Mouse (Mus musculus) urinary bladder, postnatal 14 days (tissue): Measurements from ENCODE around the gene Rcor1.
A peak's percentile ranks its signal among the peaks of the same experiment; 100 is the strongest.

Experiments
- DNase-seq: peaks from one replicate; pipeline ENCODE4 v3.0.0; 2021; ENCODE audit warnings: low spot score

Rcor1 gene

GRCm38 (mm10) chr12:111125666-111126065, 86.5 kb downstream of the Rcor1 start:
- no peak for DNase-seq

DNA sequence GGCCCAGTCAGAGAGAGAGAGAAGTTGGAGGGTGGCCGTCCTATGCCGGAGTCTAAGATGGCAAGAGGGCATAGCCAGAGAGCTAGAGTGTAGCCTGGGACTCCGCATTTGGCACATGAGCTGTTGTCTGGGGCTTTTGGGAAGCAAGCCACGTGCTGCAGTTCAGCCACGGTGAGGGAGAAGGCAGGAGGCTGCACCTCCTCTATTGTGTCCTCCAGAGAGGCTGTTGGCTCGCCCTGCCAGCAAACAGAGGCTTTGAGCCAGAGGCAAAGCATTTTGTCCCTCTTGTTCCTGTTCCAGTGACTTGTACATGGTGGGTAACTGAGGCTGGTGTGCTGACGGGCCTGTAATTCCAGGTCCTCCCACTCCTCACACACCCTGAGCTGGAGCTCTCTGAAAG, 95.0 kb downstream of the Rcor1 start:
- DNase-seq: no peak

- no peak for DNase-seq
Observed at GRCm38 (mm10) chr12:111134791-111135733, 95.9 kb downstream of the Rcor1 start.

DNA sequence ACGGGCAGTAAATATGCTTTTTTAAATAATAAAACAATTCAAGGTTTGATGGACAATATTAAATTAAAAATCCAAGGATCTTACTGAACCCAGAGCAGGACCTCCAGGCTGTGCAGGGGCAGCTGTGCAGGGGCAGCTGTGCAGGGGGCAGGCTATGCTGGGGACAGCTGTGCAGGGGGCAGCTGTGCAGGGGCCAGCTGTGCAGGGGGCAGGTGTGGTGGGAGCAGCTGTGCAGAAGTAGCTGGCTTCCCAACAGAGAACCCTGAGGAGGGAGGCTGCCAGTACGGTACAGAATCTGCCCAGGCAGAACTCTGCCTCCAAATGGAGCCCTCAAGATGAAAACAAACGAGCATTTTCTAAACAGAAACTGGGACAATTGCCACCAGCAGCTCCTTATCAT, 96.8 kb downstream of the Rcor1 start:
- DNase-seq: no peak

DNA sequence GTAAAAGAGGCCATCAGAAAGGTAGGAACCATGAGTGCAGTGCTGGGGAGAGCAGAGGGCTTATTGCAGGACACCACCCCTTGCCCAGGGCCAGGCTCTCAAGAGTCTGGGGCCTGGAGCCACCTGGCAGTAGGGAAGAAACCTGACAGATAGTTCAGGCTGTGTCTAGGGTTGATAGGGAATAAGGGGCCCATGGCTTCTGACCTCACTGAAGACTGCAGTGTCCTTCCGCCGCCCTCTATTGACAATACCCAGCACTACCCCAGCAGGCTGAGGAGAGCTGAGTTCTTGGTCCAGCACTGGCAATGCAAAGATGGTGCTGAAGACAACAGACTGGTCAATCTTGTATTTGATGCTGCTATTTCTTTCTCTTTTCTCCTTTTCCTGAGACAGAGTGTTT, 97.9 kb downstream of the Rcor1 start:
- no peak for DNase-seq

DNA sequence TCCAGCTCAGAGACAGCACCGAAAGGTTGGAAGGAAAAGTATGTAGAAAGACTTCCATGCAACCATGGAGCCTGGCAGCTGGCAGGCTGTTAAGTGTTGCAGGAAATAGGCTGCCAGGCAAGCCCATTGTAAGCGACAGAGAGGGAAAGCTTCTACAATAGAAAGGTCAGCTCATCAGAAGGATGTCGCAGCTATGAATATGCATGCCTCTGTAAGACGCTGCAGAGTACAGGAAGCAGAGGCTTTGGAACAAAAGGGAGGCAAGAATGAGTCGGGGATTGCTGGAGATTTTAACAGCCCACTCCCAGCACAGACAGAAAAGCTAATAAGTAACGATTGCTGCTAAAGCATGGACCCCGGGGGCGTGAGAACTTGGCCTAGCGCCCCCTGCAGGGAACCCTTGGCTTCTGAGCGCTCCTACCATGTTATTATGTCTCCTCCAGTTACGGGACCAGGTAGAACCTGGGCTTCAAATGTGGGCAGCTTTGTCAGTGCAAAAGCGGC, 103.9 kb downstream of the Rcor1 start:
- DNase-seq: no peak

DNA sequence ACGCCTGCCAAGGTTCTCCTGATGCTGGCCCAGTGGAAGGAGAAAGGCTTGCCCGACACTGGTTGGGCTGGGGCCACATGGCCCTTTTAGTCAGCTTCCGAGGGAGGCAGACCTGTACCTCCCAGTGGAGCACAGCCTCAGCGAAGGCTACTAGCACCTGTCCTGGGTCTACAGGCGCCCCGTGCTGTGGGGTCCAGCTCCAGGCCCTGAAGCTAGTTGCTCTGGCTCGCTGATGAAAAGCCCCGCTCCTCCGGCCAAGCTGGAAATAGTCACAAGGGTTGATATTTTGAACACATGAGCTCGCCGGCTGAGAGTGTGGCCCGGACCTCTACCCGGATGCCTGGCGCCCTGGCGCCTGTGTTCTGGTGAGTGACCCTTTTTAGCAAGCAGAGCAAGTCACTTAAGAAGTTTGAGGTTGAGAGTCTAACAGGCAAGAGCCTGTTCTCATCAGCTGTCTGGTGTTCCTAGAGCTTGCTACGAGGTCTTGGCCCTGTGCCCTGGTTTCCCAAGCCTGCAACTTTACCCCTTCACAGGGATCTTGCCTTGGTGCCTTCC, 104.4 kb downstream of the Rcor1 start:
- DNase-seq: peak; percentile 12

DNA sequence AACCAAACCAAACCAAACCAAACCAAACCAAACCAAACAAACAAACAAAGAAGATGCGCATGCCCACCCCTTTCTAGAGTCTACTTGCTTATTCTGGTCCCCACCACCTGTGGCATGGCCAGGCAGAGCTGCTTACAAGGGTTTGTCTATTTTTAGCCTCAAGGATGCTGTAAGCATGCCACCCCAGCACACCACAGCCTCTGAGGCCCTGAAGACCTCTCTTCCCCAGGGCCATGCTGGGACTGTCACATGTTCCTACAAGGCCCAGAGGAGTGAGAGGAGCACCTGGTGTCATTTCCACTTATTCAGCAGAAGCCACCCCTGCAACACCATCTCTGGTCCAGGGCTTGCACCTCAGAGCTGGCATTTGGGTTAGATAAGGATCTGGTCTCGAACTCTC, 105.4 kb downstream of the Rcor1 start:
- no peak for DNase-seq

DNA sequence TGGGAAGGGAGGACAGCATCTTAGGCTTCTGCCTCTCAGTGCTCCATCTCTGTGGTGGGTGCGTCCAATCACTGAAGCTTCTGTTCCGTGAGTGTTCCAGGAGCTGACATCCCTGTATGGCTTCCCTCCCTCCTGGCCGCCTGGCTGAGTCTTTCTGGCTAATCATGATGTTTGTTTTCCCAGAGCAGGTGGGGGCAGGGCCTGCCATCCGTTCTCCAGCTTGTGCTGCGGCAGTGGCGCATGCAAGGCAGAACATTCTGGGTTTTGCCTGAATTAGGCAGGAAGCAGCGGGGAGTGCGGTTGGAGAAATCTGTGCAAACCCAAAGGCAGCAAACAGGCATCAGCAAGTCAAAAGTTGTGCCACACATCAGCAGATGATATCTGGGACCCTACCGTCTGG, 106.1 kb downstream of the Rcor1 start:
- peak; percentile 22 for DNase-seq

DNA sequence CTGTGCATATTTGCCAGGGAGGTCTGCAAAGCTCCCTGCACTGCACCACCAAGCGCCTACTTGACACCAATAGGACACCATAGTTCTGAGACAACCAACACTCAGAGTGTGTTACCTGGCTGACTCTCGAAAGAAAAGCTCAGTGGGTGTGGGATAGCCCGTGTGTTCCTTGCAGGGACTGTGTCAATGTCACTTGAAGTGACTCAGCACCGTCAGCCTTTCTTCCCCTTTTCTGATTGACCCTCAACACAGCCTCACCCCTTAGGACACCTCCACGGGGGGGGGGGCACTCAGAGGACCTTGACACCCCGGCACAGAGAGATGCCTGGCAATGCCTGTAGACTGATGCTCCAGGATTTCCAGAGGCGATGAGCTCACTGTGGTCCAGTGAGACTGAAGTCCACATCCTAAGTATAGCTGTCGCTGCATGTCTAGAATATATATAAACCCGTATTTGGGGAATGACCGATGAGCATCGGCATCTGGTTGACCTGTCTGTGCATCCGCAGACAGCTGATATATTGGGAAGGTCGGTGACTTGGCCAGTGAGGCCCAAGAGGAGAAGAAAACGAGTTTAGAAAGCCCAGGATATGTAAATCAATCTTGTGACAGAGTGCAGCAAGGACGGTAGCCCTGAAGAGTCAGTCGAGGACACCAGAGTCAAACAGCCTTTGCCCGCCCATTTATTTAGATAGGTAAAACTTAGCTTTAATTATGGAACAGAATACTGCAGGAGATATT, 110.5 kb downstream of the Rcor1 start:
- no peak for DNase-seq

DNA sequence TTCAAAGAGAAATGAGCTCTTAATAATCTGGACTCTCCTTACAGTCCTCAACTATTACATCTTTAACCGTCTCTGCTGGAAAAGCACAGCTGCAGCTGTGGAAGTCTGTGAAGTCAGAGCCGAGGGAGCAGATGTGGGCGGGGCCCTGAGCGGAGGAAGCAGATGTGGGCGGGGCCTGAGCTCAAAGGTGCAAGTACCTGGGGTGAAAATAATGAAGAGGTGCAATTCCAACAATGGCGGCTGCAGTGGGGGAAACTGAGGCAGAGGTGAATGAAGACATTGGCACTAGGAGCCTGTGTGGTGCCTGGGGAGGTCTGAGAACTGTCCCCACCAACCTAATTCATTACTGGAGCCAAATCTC, 111.1 kb downstream of the Rcor1 start:
- peak; percentile 20 for DNase-seq

GRCm38 (mm10) chr12:111151422-111152156, 112.4 kb downstream of the Rcor1 start:
- no peak for DNase-seq

DNA sequence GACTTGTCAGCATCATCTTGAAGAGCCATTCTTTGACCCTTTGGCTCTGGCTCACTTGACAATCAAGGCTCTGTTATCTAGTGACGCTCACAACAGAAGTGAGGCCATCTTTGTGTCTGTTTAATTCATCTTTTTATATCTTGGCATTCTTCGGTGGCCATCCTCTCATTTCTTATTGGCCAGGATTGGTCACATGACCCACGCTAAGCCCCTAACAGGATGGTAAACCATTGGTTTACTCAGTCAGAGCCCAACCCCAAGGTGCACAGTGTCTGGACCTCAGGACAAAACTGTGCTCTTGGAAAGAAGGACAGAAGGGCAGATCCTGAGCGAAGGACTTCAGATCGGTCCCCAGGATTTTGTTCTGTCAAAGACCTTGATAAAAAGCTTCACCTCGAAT, 113.4 kb downstream of the Rcor1 start:
- DNase-seq: no peak

DNA sequence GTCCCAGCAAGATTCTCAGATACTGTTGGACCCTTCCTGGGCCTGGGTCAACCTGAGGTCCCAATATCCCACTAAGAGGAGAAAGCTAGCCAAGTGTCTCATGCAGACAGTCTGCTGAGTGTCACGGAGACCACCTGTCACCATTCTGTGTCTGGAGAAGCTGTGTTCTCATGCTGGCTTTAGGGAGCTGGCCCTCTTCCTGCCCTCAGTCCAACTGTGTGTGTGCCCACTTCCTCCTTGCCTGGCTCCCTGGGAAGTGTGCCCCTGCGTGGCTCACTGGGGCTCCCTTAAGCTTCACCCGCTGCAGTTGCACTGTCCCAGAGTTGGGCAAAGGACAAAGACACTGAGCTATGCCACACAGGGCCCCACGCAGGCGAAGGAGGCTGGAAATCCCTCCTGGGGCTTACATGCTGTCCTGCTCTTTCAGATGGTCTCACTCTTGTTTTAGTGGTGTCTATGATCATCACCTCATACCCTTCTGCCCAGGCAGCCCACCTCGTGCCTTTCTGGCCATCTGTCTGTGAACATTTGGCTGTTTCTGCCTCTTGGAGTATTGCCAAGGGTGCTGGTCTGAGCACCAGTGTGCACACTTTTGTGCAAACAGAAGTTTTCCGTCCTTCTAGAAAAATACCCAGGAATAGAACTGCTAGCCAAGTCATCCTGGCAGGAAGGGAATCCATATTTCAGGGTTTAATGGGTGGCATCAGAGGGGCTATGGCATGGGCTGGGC, 114.0 kb downstream of the Rcor1 start:
- DNase-seq: no peak

- no peak for DNase-seq
Observed at GRCm38 (mm10) chr12:111153946-111154345, 114.8 kb downstream of the Rcor1 start.

DNA sequence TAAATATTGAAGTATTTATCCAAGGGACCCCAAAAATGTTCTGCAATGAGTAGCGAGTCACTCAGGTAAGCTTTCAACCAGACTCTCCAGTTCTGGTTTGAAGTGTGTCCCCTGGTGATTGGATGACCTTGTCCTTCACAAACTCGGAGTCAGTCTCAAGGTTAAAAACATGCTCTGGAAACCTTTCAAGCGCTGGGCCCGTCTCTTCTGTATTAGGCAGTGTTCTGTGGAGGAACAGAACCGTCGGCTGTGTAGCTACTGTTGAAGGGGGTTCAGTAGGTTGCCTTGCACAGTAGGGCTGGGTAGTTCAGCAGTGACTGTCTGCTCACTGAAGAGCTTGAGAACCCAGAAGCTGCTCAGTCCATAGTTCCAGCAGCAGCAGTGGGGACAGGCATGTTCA, 115.5 kb downstream of the Rcor1 start:
- no peak for DNase-seq

DNA sequence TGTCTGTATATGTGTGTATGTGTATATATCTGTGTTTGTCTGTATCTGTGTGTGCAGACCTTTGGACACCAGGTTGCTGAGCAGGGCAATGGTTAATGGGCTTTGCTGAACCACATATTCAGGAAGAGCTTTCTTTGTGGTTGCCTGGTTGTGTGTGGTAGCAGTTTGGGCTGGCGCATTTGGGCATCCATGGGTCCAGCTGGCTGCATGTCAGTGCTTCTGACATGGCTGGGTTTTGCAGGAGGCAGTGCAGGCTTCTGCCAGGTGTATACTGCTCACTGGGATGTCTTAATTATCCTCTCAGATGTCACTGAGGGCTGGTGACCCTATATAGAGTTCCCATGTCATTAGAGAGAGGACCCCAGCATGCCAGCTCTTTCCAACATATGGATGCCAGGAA, 116.6 kb downstream of the Rcor1 start:
- DNase-seq: no peak

- peak; percentile 21 for DNase-seq
Observed at GRCm38 (mm10) chr12:111159659-111160428, 120.7 kb downstream of the Rcor1 start.

- DNase-seq: no peak
Observed at GRCm38 (mm10) chr12:111160871-111161270, 121.7 kb downstream of the Rcor1 start.

DNA sequence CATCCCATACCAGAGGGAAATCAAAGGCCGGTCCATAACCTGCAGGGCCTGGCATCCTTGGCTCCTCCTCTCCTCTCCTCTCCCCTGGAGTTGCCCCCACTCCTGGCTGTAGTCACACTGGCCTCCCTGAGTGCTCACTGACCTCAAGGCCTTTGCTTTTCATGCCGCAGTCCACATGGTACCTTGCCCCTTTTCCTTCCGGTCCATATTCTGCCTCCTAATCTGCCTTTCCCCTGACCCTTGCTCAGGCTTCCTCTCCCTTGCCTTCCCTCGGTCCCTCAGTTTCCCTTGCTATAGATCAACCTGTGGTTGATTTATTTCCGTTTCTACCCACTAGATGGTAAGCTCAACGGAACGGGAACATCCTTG, 122.8 kb downstream of the Rcor1 start:
- no peak for DNase-seq
